Mouse (Mus musculus): ENCODE data around the gene Cpm. TPM values are rescaled to one million over a fixed set of nuclear protein-coding genes. Genes with fewer than 3 reads are reported as not detected.

The Cpm gene
- polyA plus RNA-seq, 1 experiment: 0.07 TPM

GRCm38 (mm10) chr10:117687577-117687976 lies 58.3 kb downstream of the Cpm start:
- Histone ChIP-seq H3K4me3 (no peak overlapping the region), H3ac (ENCODE audit: control insufficient read depth, insufficient read length) (no peak overlapping the region), H3K79me2 (ENCODE audit: control insufficient read depth, insufficient read depth) (no peaks in the 10 kb centered on the region), H3K36me3 (ENCODE audit: control insufficient read depth, insufficient read depth) (peaks cover 37% of the 10 kb centered on the region), H3K4me2 (ENCODE audit: low read depth) (no peak overlapping the region), H3K27me3 (ENCODE audit: control insufficient read depth, insufficient read depth, insufficient read length) (no peaks in the 10 kb centered on the region)
- TF ChIP-seq POLR2AphosphoS2 (IDR thresholded peaks at IDR 0.05; ENCODE audit: insufficient read length, low read depth): peak; percentile 56
- TF ChIP-seq TCF12 (IDR thresholded peaks at IDR 0.05; ENCODE audit: insufficient read depth, poor library complexity, severe bottlenecking): no peak
- no peak for TF ChIP-seq USF1 (IDR thresholded peaks at IDR 0.05; ENCODE audit: low read depth)

- H3K36me3 ChIP-seq (ENCODE audit: control insufficient read depth, insufficient read depth): peaks cover 44% of the 10 kb centered on the region
These were observed 59.2 kb downstream of the Cpm start for GRCm38 (mm10) chr10:117688204-117689151.

GRCm38 (mm10) chr10:117689297-117690100 lies 60.2 kb downstream of the Cpm start:
- Histone ChIP-seq H3K4me3 (no peak overlapping the region), H3ac (ENCODE audit: control insufficient read depth, insufficient read length) (no peak overlapping the region), H3K4me2 (ENCODE audit: low read depth) (no peak overlapping the region), H3K36me3 (ENCODE audit: control insufficient read depth, insufficient read depth) (peaks cover 54% of the 10 kb centered on the region), H3K27me3 (ENCODE audit: control insufficient read depth, insufficient read depth, insufficient read length) (no peaks in the 10 kb centered on the region), H3K79me2 (ENCODE audit: control insufficient read depth, insufficient read depth) (no peaks in the 10 kb centered on the region)
- TF ChIP-seq POLR2AphosphoS2 (IDR thresholded peaks at IDR 0.05; ENCODE audit: insufficient read length, low read depth) (no peak), MAX (IDR thresholded peaks at IDR 0.05; ENCODE audit: low read depth) (no peak), POLR2A (IDR thresholded peaks at IDR 0.05; ENCODE audit: insufficient read length, low read depth) (no peak), MYOG (IDR thresholded peaks at IDR 0.05; ENCODE audit: control insufficient read depth in 1 of 3, insufficient read depth in 1 of 3, insufficient read length in 2 of 3, low read depth in 2 of 3) (no peak), TCF3 (IDR thresholded peaks at IDR 0.05; ENCODE audit: insufficient read length, low read depth) (no peak), MYOD1 (IDR thresholded peaks at IDR 0.05; ENCODE audit: control insufficient read depth in 1 of 3, insufficient read length in 2 of 3, low read depth in 2 of 3) (no peak), E2F4 (IDR thresholded peaks at IDR 0.05; ENCODE audit: insufficient read depth) (no peak), TCF12 (IDR thresholded peaks at IDR 0.05; ENCODE audit: insufficient read depth, poor library complexity, severe bottlenecking) (no peak), REST (IDR thresholded peaks at IDR 0.05; ENCODE audit: insufficient read depth, insufficient read length) (no peak)

More at GRCm38 (mm10) chr10:117688204-117689151, 59.2 kb downstream of the Cpm start:
- H3K79me2 ChIP-seq (ENCODE audit: control insufficient read depth, insufficient read depth): no peaks in the 10 kb centered on the region
- no peak overlapping the region for H3ac ChIP-seq (ENCODE audit: control insufficient read depth, insufficient read length)
- H3K4me3 ChIP-seq: no peak overlapping the region
- no peaks in the 10 kb centered on the region for H3K27me3 ChIP-seq (ENCODE audit: control insufficient read depth, insufficient read depth, insufficient read length)
- TF ChIP-seq REST (IDR thresholded peaks at IDR 0.05; ENCODE audit: insufficient read depth, insufficient read length) (no peak), SRF (IDR thresholded peaks at IDR 0.05; ENCODE audit: control insufficient read depth, insufficient read length, low read depth) (no peak)
- H3K4me2 ChIP-seq (ENCODE audit: low read depth): no peak overlapping the region

GRCm38 (mm10) chr10:117690101-117690352 lies 60.7 kb downstream of the Cpm start:
- TF ChIP-seq USF1 (IDR thresholded peaks at IDR 0.05; ENCODE audit: low read depth): no peak
- H3K4me2 ChIP-seq (ENCODE audit: low read depth): no peak overlapping the region
- H3ac ChIP-seq (ENCODE audit: control insufficient read depth, insufficient read length): no peak overlapping the region
- H3K36me3 ChIP-seq (ENCODE audit: control insufficient read depth, insufficient read depth): peaks cover 57% of the 10 kb centered on the region
- no peaks in the 10 kb centered on the region for H3K27me3 ChIP-seq (ENCODE audit: control insufficient read depth, insufficient read depth, insufficient read length)
- no peaks in the 10 kb centered on the region for H3K79me2 ChIP-seq (ENCODE audit: control insufficient read depth, insufficient read depth)
- H3K4me3 ChIP-seq: no peak overlapping the region

- H3K4me3 ChIP-seq: no peak overlapping the region
- no peak overlapping the region for H3K4me2 ChIP-seq (ENCODE audit: low read depth)
- H3K36me3 ChIP-seq (ENCODE audit: control insufficient read depth, insufficient read depth): peaks cover 65% of the 10 kb centered on the region
- TF ChIP-seq POLR2AphosphoS2 (IDR thresholded peaks at IDR 0.05; ENCODE audit: insufficient read length, low read depth): no peak
- TF ChIP-seq E2F4 (IDR thresholded peaks at IDR 0.05; ENCODE audit: insufficient read depth): no peak
- TF ChIP-seq CEBPB (IDR thresholded peaks at IDR 0.05; ENCODE audit: insufficient read depth, poor library complexity, severe bottlenecking): no peak
- TF ChIP-seq MYOD1 (IDR thresholded peaks at IDR 0.05; ENCODE audit: control insufficient read depth in 1 of 3, insufficient read length in 2 of 3, low read depth in 2 of 3): no peak
- TF ChIP-seq REST (IDR thresholded peaks at IDR 0.05; ENCODE audit: insufficient read depth, insufficient read length): no peak
- TF ChIP-seq TCF12 (IDR thresholded peaks at IDR 0.05; ENCODE audit: insufficient read depth, poor library complexity, severe bottlenecking): no peak
- no peak for TF ChIP-seq POLR2A (IDR thresholded peaks at IDR 0.05; ENCODE audit: insufficient read length, low read depth)
- no peak for TF ChIP-seq MAX (IDR thresholded peaks at IDR 0.05; ENCODE audit: low read depth)
- TF ChIP-seq USF1 (IDR thresholded peaks at IDR 0.05; ENCODE audit: low read depth): no peak
- no peak for TF ChIP-seq SRF (IDR thresholded peaks at IDR 0.05; ENCODE audit: control insufficient read depth, insufficient read length, low read depth)
- no peak for TF ChIP-seq TCF3 (IDR thresholded peaks at IDR 0.05; ENCODE audit: insufficient read length, low read depth)
- no peak for TF ChIP-seq MYOG (IDR thresholded peaks at IDR 0.05; ENCODE audit: control insufficient read depth in 1 of 3, insufficient read depth in 1 of 3, insufficient read length in 2 of 3, low read depth in 2 of 3)
- no peaks in the 10 kb centered on the region for H3K27me3 ChIP-seq (ENCODE audit: control insufficient read depth, insufficient read depth, insufficient read length)
- H3ac ChIP-seq (ENCODE audit: control insufficient read depth, insufficient read length): no peak overlapping the region
- no peaks in the 10 kb centered on the region for H3K79me2 ChIP-seq (ENCODE audit: control insufficient read depth, insufficient read depth)
These were observed 61.5 kb downstream of the Cpm start for GRCm38 (mm10) chr10:117690770-117691296.
